Mouse (Mus musculus) 3T3-L1 (cell line): Measurements from ENCODE around the gene Vmn2r83.

Experiments
- DNase-seq: peaks from one replicate; pipeline ENCODE4 v3.0.0-alpha.2; 2015; ENCODE audit warnings: low read depth, low spot score

Vmn2r83 gene

DNA sequence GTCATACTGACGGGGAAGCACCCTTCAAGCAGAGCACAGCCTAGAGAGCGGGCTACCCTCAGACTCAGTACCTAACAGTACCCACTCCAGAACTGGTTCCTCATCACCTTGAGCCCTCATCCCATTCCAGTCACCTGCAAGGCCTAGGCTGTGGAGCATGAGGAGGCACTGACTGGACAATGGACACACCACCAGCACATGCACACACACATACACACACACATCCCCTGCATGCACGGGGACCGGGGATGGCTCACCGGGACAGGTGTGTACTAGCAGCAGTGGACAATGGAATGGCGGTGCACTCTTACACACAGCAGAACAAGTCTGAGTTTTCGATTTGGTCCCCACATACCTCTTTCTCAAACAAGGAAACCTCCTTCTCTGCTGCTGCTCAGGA lies 68.7 kb downstream of the Vmn2r83 start:
- DNase-seq, result no peak

GRCm38 (mm10) chr10:79537781-79538180 lies 69.2 kb downstream of the Vmn2r83 start:
- no peak for DNase-seq

GRCm38 (mm10) chr10:79538323-79538722 lies 69.8 kb downstream of the Vmn2r83 start:
- no peak for DNase-seq

GRCm38 (mm10) chr10:79538873-79539272 lies 70.3 kb downstream of the Vmn2r83 start:
- DNase-seq, result peak; percentile 53

GRCm38 (mm10) chr10:79539701-79540495 lies 71.4 kb downstream of the Vmn2r83 start:
- no peak for DNase-seq

DNA sequence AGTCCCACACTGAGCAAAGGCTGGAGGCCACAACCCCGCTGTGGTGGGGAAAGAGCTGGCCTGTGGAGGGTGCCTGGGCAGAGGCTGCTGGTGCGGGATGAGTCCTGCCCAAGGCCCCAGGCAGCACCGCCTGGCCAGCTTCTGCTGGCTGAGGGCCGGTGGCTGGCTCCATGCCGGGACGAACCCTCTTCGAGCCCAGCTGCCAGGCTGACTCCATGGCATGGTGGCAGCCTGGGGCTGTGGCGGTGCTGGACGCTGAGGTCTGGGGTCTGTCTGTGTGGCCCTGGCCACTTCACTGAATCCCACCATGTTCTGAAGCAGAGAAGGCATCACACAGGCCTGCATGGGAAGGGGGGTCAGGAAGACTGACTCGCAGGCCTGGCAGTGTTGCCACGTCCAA lies 72.2 kb downstream of the Vmn2r83 start:
- no peak for DNase-seq

- no peak for DNase-seq
These were observed 73.0 kb downstream of the Vmn2r83 start for GRCm38 (mm10) chr10:79541522-79541921.

DNA sequence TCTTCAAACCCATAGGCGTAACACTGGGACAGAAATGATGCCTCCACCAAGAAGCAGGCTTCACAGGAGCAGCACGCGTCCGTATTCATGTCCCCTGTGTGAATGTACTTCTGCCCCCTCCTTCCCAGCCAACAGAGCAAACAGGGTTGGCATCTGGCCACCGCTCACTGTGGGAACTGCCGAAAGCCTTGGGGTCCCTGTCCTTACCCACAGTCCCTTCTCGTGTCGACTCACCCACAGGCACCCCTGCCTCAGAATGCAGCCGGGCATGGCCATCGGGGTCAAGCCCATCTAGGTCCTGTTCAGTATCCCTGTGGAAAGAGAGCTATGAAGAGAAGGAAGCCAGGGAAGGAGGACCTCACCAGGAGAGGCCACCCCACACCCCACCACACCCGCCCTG lies 73.6 kb downstream of the Vmn2r83 start:
- DNase-seq, result no peak
